Mouse (Mus musculus) MEL (cell line): ENCODE data around the gene 9130023H24Rik. TPM values are rescaled to one million over a fixed set of nuclear protein-coding genes. Genes with fewer than 3 reads are reported as not detected.

ENCODE experiments used
- DNase-seq: peaks from one replicate; pipeline ENCODE4 v3.0.0; 2011; ENCODE audit warnings: low read depth, low spot score
- H3K27ac ChIP-seq: 2 replicates; pipeline ENCODE4 v1.5.1; 2012; ENCODE audit warnings: low read depth, mild to moderate bottlenecking, control low read depth, low read length, moderate library complexity; ENCODE audit not compliant: control insufficient read depth
- H3K27me3 ChIP-seq, 2 experiments: fragments of 150-350 bp in 1 of 2; sonication (generic) in 1 of 2; 2 replicates each; pipeline ENCODE4 v1.6.1; 2012; ENCODE audit warnings: low read length in 2 of 2, mild to moderate bottlenecking in 2 of 2, improper control_type of control experiment in 1 of 2, moderate library complexity in 1 of 2; ENCODE audit not compliant: insufficient read depth in 2 of 2, control insufficient read depth in 1 of 2
- H3K36me3 ChIP-seq, 2 experiments: 2 replicates each; pipeline ENCODE4 v1.6.1; 2012 to 2014; ENCODE audit warnings: low read length in 2 of 2, improper control_type of control experiment in 1 of 2, inconsistent platforms in 1 of 2, mild to moderate bottlenecking in 1 of 2; ENCODE audit not compliant: insufficient read depth in 2 of 2, control insufficient read depth in 1 of 2
- H3K4me1 ChIP-seq, 2 experiments: fragments of 150-350 bp in 1 of 2; sonication (generic) in 1 of 2; 2 replicates each; pipeline ENCODE4 v1.6.1; 2012; ENCODE audit warnings: low read length in 2 of 2, improper control_type of control experiment in 1 of 2, mild to moderate bottlenecking in 1 of 2; ENCODE audit not compliant: insufficient read depth in 2 of 2, control insufficient read depth in 1 of 2
- H3K4me3 ChIP-seq, 2 experiments: fragments of 150-350 bp in 1 of 2; sonication (generic) in 1 of 2; 2 replicates each; pipeline ENCODE4 v1.5.1; 2012; ENCODE audit warnings: low read depth in 2 of 2, low read length in 2 of 2, mild to moderate bottlenecking in 2 of 2, moderate library complexity in 2 of 2, control low read depth in 1 of 2, improper control_type of control experiment in 1 of 2; ENCODE audit not compliant: control insufficient read depth in 1 of 2, insufficient read depth in 1 of 2
- H3K79me2 ChIP-seq: 2 replicates; pipeline ENCODE4 v1.6.1; 2012; ENCODE audit warnings: mild to moderate bottlenecking, low read length, moderate library complexity; ENCODE audit not compliant: control insufficient read depth, poor library complexity, insufficient read depth
- H3K9ac ChIP-seq: 2 replicates; pipeline ENCODE4 v1.6.1; 2012; ENCODE audit warnings: low read depth, mild to moderate bottlenecking, control low read depth, low read length, moderate library complexity; ENCODE audit not compliant: control insufficient read depth, poor library complexity, severe bottlenecking
- H3K9me3 ChIP-seq: fragments of 150-350 bp; sonication (generic); replicated peaks from 2 replicates; pipeline ENCODE4 v1.6.1; 2012; ENCODE audit warnings: mild to moderate bottlenecking, low read length, improper control_type of control experiment, moderate library complexity; ENCODE audit not compliant: insufficient read depth
- BHLHE40 ChIP-seq: IDR thresholded peaks from 2 replicates; pipeline ENCODE4 v1.6.1; 2012; ENCODE audit warnings: low read depth, mild to moderate bottlenecking, inconsistent platforms, low read length, improper control_type of control experiment, borderline replicate concordance
- CHD1 ChIP-seq: IDR thresholded peaks from 2 replicates; pipeline ENCODE4 v1.6.1; 2012; ENCODE audit warnings: low read depth, mild to moderate bottlenecking, inconsistent platforms, low read length, improper control_type of control experiment
- CHD2 ChIP-seq: IDR thresholded peaks from 2 replicates; pipeline ENCODE4 v1.6.1; 2011; ENCODE audit warnings: low read length, improper control_type of control experiment
- ELF1 ChIP-seq: IDR thresholded peaks from 2 replicates; pipeline ENCODE4 v1.6.1; 2014; ENCODE audit warnings: low read depth, mild to moderate bottlenecking, inconsistent platforms, low read length, improper control_type of control experiment, moderate library complexity
- EP300 ChIP-seq, 2 experiments: IDR thresholded peaks; 2 replicates each; pipeline ENCODE4 v1.6.1; 2011; ENCODE audit warnings: improper control_type of control experiment in 2 of 2, low read length in 2 of 2, low read depth in 1 of 2, mild to moderate bottlenecking in 1 of 2
- GABPA ChIP-seq: IDR thresholded peaks from 2 replicates; pipeline ENCODE4 v1.6.1; 2012; ENCODE audit warnings: low read depth, mild to moderate bottlenecking, inconsistent platforms, low read length, improper control_type of control experiment, moderate library complexity
- GATA1 ChIP-seq: IDR thresholded peaks from 2 replicates; pipeline ENCODE4 v1.6.1; 2011; ENCODE audit warnings: low read depth, low read length, improper control_type of control experiment
- JUND ChIP-seq: IDR thresholded peaks from 2 replicates; pipeline ENCODE4 v1.6.1; 2011; ENCODE audit warnings: low read depth, mild to moderate bottlenecking, improper control_type of control experiment, low read length
- MAFK ChIP-seq: IDR thresholded peaks from 2 replicates; pipeline ENCODE4 v1.6.1; 2011; ENCODE audit warnings: low read depth, mild to moderate bottlenecking, low read length, improper control_type of control experiment, borderline replicate concordance
- MAX ChIP-seq: IDR thresholded peaks from 2 replicates; pipeline ENCODE4 v1.6.1; 2011; ENCODE audit warnings: low read length, improper control_type of control experiment
- MAZ ChIP-seq: IDR thresholded peaks from 2 replicates; pipeline ENCODE4 v1.6.1; 2012; ENCODE audit warnings: low read depth, mild to moderate bottlenecking, inconsistent platforms, low read length, improper control_type of control experiment
- MXI1 ChIP-seq: IDR thresholded peaks from 2 replicates; pipeline ENCODE4 v1.6.1; 2011; ENCODE audit warnings: mild to moderate bottlenecking, low read depth, low read length, improper control_type of control experiment
- MYC ChIP-seq: IDR thresholded peaks from 2 replicates; pipeline ENCODE4 v1.6.1; 2011; ENCODE audit warnings: low read depth, mild to moderate bottlenecking, low read length, improper control_type of control experiment, moderate library complexity
- NELFE ChIP-seq: IDR thresholded peaks from 2 replicates; pipeline ENCODE4 v1.6.1; 2011; ENCODE audit warnings: low read depth, low read length, improper control_type of control experiment
- POLR2A ChIP-seq, 2 experiments: IDR thresholded peaks; 2 replicates each; pipeline ENCODE4 v1.6.1; 2011 to 2012; ENCODE audit warnings: low read length in 2 of 2, mild to moderate bottlenecking in 2 of 2, control low read depth in 1 of 2, improper control_type of control experiment in 1 of 2, low read depth in 1 of 2, moderate library complexity in 1 of 2; ENCODE audit not compliant: control insufficient read depth in 1 of 2, insufficient read depth in 1 of 2, poor library complexity in 1 of 2
- POLR2AphosphoS5 ChIP-seq: IDR thresholded peaks from 2 replicates; pipeline ENCODE4 v1.6.1; 2012; ENCODE audit warnings: low read depth, borderline replicate concordance, mild to moderate bottlenecking, inconsistent platforms, low read length, moderate library complexity, mixed read lengths
- RAD21 ChIP-seq: IDR thresholded peaks from 2 replicates; pipeline ENCODE4 v1.6.1; 2011; ENCODE audit warnings: mild to moderate bottlenecking, low read depth, low read length, improper control_type of control experiment
- SMC3 ChIP-seq: IDR thresholded peaks from 2 replicates; pipeline ENCODE4 v1.6.1; 2011; ENCODE audit warnings: low read depth, low read length, improper control_type of control experiment
- TAL1 ChIP-seq: IDR thresholded peaks from 2 replicates; pipeline ENCODE4 v1.6.1; 2012; ENCODE audit warnings: mild to moderate bottlenecking, inconsistent platforms, low read length, moderate library complexity, mixed read lengths
- TBP ChIP-seq: IDR thresholded peaks from 2 replicates; pipeline ENCODE4 v1.8.0; 2011; ENCODE audit warnings: low read depth, low read length, improper control_type of control experiment
- TCF12 ChIP-seq: IDR thresholded peaks from 2 replicates; pipeline ENCODE4 v1.6.1; 2014; ENCODE audit warnings: low read depth, mild to moderate bottlenecking, inconsistent platforms, low read length, improper control_type of control experiment, moderate library complexity
- UBTF ChIP-seq: IDR thresholded peaks from 2 replicates; pipeline ENCODE4 v1.6.1; 2012; ENCODE audit warnings: low read depth, mild to moderate bottlenecking, inconsistent platforms, low read length, improper control_type of control experiment, moderate library complexity, borderline replicate concordance; ENCODE audit not compliant: insufficient read depth
- USF1 ChIP-seq: IDR thresholded peaks from 2 replicates; pipeline ENCODE4 v1.6.1; 2014; ENCODE audit warnings: low read depth, mild to moderate bottlenecking, inconsistent platforms, low read length, improper control_type of control experiment, moderate library complexity
- USF2 ChIP-seq, 2 experiments: IDR thresholded peaks; 2 replicates each; pipeline ENCODE4 v1.6.1; 2011 to 2012; ENCODE audit warnings: improper control_type of control experiment in 2 of 2, low read length in 2 of 2, borderline replicate concordance in 1 of 2, inconsistent platforms in 1 of 2, low read depth in 1 of 2, mild to moderate bottlenecking in 1 of 2; ENCODE audit not compliant: insufficient read depth in 1 of 2
- ZKSCAN1 ChIP-seq: IDR thresholded peaks from 2 replicates; pipeline ENCODE4 v1.6.1; 2012; ENCODE audit warnings: low read depth, mild to moderate bottlenecking, inconsistent platforms, low read length, improper control_type of control experiment, moderate library complexity
- polyA plus RNA-seq, 2 experiments: library from polyadenylated mRNA; stranded (reverse) in 1 of 2; unstranded in 1 of 2; fragments of >175 nt in 1 of 2; fragments of >200 nt in 1 of 2; gene quantifications; 2 replicates each; pipeline versions ENCODE4 v1.2.1 to v1.2.4; 2012; ENCODE audit warnings: low replicate concordance in 2 of 2, low read depth in 1 of 2; ENCODE audit not compliant: insufficient read length in 2 of 2, insufficient read depth in 1 of 2, missing spikeins in 1 of 2
- total RNA-seq: library from RNA; depleted of rRNA; stranded (reverse); fragments of 300-350 nt; gene quantifications from 2 replicates; pipeline ENCODE4 v1.2.3, GENCODE M21; 2012

9130023H24Rik gene
- total and polyA plus RNA-seq, 3 experiments: 0.96 to 1.5 TPM; not detected in 1

DNA sequence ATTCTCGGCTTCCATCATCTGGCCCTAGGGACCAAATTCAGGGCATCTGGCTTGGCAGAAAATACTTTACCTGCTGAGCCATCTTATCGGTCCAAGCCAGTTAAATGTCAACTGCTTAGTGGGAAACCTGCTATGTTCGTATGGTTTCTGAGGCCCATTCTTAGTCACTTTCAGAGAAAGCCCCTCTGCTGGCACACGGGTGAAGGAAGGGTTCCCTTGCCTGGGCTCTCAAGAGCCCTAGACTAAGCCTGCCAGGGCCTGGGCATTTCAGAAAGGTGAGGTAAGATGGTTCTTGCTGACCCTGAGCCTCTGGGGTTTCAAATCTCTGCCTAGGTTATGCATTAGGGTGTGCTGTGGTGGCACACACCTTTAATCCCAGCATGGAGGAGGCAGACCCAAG is 7.7 kb upstream of the 9130023H24Rik start:
- H3K4me3 ChIP-seq: no peak overlapping the region
- H3K27me3 ChIP-seq: no peaks in the 10 kb centered on the region
- no peaks in the 10 kb centered on the region for H3K79me2 ChIP-seq
- no peaks in the 10 kb centered on the region for H3K36me3 ChIP-seq
- no peak overlapping the region for H3K27ac ChIP-seq
- no peak for DNase-seq
- TF ChIP-seq CHD2: no peak
- TF ChIP-seq JUND: no peak
- TF ChIP-seq USF2 (IDR thresholded peaks at IDR 0.05; ENCODE audit: borderline replicate concordance in 1 of 2, insufficient read depth in 1 of 2, low read depth in 1 of 2, low read length in 2 of 2): no peak
- no peak for TF ChIP-seq TCF12
- no peak for TF ChIP-seq POLR2AphosphoS5
- TF ChIP-seq MXI1: no peak
- no peak for TF ChIP-seq UBTF
- TF ChIP-seq NELFE: no peak
- TF ChIP-seq GATA1: no peak
- no peak for TF ChIP-seq RAD21
- no peak for TF ChIP-seq SMC3
- TF ChIP-seq EP300 (IDR thresholded peaks at IDR 0.05; ENCODE audit: low read depth in 1 of 2, low read length in 2 of 2): no peak
- TF ChIP-seq ELF1: no peak
- TF ChIP-seq TAL1: no peak
- TF ChIP-seq MAZ: no peak
- no peak for TF ChIP-seq GABPA
- TF ChIP-seq MAFK: no peak
- TF ChIP-seq MYC: no peak
- TF ChIP-seq POLR2A (IDR thresholded peaks at IDR 0.05; ENCODE audit: control insufficient read depth in 1 of 2, insufficient read depth in 1 of 2, low read depth in 1 of 2, low read length in 2 of 2, poor library complexity in 1 of 2): no peak
- TF ChIP-seq USF1: no peak
- no peaks in the 10 kb centered on the region for H3K4me1 ChIP-seq
- H3K9me3 ChIP-seq: no peaks in the 10 kb centered on the region
- H3K9ac ChIP-seq: no peak overlapping the region

DNA sequence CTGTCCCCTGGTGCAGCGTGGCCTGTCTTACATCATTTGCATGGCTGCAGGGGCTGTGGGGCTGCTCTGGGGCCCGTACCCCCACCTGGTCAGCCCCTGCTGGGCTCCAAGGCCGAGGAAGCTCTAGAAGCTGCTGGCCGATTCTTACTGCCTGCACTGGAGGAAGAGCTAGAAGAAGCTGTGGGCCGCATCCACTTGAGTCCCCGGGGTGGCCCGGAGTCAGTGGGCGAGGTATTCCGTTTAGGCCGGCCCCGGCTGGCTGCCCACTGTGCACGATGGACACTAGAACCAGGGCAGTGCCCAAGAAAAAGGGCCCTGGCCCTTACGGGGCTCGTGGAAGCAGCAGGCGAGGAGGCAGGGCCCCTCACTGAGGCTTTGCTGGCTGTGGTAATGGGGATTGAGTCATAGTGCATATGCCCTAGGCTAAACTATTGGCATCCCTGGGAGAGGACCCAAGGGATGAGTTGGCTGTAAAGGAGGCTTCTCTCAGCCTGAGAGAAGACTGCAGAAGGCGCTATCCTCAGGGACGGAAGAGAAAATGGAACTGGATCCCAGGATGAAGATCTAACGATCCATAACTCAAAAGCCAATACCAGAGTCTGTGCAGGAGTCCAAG is 6.7 kb upstream of the 9130023H24Rik start:
- no peak overlapping the region for H3K4me3 ChIP-seq
- peaks cover 0 to under 1% of the 10 kb centered on the region in 2 experiments; a peak in 1 of 4 replicates for H3K4me1 ChIP-seq
- no peaks in the 10 kb centered on the region for H3K9me3 ChIP-seq
- H3K9ac ChIP-seq: no peak overlapping the region
- H3K27ac ChIP-seq: no peak overlapping the region
- H3K79me2 ChIP-seq: no peaks in the 10 kb centered on the region
- H3K36me3 ChIP-seq: no peaks in the 10 kb centered on the region
- TF ChIP-seq ZKSCAN1 (no peak), CHD1 (no peak), BHLHE40 (no peak), MAZ (no peak), ELF1 (no peak), TBP (no peak), MXI1 (no peak), SMC3 (no peak), MAX (no peak), EP300 (IDR thresholded peaks at IDR 0.05; ENCODE audit: low read depth in 1 of 2, low read length in 2 of 2) (no peak), MYC (no peak), JUND (no peak)
- DNase-seq: no peak
- no peaks in the 10 kb centered on the region for H3K27me3 ChIP-seq
